Mouse (Mus musculus) gonadal fat pad, adult 2 months (tissue): ENCODE results near the gene Msgn1. TPM values are rescaled to one million over a fixed set of nuclear protein-coding genes. Genes with fewer than 3 reads are reported as not detected.

Experiments used
- DNase-seq: peaks from one replicate; pipeline ENCODE4 v3.0.0-alpha.2; 2012; ENCODE audit warnings: low read depth
- polyA plus RNA-seq: library from polyadenylated mRNA; depleted of rRNA; stranded (reverse); fragments of >200 nt; gene quantifications from 2 replicates; pipeline ENCODE4 v1.2.3, GENCODE M21; 2012; rRNA removed

The Msgn1 gene
- polyA plus RNA-seq, 1 experiment: not detected

DNA sequence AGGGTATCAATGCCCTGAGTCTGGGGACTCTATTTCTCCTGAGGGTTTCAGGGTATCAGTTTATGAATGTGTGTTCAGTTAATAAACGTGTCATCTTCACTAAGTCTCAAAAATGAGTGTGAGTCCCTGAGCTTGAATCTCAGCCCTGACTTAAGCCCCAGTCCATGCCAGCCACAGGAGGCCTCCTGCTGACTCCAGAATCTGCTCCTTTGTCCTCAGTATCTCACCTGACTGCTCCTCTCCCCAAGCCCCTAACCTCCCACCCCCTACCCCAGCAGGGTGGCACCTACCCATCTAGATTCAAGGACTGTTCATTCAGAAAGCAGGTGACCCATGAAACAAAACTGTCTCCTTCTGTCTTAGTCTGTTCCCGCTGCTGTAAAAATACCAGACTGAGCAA, 10.2 kb downstream of the Msgn1 start:
- no peak for DNase-seq

DNA sequence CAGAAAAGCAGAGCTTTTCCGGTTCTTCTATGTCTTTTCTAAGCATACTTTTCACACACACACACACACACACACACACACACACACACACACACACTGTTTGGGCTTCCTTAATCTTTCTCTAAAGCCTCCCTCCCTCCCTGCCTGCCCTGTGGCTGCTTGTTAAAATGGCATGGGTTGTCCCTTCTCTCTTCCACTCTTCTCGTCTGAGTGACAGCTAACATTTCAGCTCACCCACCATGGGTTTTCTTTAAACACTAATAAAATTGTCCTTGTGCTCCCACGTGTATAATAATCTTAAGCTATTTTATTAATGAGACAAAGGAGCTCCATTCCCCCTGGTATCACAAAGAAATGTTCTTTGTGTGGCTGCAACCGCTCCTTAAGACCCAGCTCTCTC, 10.7 kb downstream of the Msgn1 start:
- no peak for DNase-seq

DNA sequence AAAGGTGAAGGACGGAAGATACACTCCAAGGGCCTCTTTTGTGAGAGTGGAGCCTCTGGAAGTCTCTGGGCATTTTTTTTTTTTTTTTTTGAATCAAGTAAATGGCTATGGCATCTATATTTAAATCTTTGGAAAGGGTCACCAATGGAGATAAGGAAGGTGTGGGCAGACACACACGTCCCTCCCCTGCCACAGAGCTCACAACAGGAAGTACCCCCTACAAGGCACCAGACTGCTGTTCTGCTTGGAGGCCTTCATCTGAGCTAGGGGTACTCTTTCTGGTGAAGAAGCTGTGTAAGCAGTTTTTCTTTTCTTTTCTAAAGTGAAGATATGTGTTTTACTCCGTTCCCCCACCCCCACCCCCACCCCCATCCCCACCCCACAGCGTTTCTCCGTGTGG, 11.9 kb downstream of the Msgn1 start:
- DNase-seq: no peak

DNA sequence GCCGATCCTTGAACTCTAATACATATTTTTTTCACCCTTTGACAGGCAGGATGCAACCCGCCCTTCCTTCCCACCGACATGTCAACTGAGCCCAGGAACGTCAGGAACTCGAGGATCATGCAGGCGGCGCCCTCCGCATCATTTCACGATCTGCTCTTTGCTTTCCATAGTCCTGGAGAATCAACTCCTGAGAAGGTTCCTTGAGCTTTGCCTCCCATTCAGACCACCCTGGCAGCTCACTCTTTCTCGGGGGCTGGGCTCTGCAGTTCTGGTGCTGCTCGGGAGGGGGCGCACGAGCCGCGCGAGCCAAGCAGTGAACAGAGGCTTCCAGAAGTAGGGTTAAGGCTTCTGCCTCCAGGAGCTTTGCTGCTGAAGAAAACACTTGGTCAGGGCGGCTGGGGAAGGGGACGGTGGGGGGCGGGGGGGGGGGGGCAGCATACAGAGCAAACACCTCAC, 12.6 kb downstream of the Msgn1 start:
- DNase-seq: no peak

DNA sequence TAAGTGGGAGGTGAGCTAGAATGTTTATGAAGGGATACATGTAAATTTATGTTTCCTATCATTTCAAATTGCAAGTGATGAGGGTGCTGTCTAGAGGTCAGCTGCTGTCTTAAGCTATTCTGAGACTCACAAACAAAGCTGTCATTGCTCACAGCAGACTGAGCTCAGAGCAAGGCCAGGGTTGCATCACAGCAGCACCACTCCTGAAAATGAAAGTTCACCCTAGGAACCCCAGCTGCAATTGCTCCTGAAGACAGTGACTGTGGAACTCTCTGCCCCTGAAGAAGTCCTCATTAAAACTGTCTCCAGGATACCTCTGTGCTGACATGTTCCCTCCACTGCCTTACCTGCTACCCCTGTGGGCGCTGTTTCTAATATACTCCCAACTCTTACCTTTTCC, 13.7 kb downstream of the Msgn1 start:
- DNase-seq: no peak

DNA sequence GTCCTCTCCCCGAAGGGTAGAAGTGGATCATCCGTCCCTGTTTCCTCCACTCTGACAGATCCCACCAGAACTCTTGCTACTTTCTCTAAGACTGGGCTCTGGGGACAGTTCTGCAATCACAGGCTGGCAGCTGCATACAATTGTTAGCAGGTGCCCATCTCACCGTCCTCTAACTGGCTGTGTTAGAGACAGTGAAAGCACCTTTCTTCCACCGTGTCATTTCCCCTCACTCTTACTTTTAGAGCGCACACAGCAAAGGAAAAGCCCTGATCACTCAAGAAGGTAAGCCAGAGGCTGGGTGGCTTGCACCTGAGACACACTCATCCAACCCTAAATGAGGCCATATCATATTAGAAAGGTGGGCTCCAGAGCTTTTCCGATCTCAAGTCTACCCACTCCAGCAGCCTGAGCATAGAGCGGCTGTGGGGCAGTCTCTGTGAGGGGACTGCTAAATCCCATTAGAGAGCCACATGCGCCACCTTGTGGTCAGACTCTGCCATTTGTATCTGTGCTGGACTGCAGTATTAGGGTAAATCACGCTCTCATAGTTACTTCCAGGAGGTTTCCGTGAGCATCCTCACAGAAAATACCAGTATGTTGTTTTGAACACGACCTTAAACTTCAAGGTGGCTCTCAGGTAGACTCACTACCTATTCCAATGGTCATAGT, 30.2 kb downstream of the Msgn1 start:
- no peak for DNase-seq

DNA sequence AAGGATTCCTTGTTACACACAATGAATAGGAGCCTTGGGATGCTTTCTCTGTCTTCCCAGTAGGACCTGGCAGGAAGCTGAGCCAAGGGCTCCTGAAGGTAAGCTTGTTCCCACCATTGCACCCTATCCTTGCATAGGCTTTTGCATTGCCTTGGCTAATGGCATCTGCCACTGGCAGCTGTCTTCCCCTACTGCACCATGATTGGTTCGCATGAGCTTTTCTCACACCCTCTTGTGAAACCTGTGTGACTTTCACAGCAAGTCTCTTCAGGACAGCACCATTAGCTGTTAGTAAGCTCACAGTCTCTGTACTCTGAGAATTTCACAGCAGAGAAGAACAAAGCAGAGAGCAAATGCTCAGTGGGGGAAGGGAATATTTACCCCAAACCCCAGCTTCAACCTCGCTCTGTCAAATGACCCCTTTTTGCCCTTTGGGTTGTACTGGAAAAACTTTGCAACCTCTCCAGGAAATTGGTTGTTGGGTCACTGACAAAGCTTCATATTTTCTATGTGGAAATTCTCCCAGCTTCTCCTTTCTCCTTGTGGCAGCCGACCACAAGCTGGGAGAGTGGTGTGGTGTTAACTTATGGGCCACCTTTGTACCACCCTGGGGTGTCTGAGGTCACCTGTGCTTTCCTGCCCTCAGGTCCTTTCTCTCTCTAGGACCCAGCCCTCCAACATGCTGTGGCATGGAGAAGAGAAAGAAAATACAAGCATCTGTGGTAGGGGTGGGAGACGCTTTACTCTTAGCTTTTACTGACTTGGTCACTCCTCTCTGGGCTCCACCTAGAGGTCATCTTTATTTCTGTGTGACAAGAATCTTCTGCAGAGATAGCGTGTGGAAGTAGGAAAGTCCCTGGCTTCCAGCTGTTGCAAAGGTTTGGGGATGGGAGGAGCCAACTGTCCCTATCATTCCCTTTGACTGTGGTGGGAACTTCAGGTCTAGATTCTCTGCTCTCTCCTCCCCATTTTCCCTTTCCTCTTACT, 31.1 kb downstream of the Msgn1 start:
- DNase-seq: no peak

DNA sequence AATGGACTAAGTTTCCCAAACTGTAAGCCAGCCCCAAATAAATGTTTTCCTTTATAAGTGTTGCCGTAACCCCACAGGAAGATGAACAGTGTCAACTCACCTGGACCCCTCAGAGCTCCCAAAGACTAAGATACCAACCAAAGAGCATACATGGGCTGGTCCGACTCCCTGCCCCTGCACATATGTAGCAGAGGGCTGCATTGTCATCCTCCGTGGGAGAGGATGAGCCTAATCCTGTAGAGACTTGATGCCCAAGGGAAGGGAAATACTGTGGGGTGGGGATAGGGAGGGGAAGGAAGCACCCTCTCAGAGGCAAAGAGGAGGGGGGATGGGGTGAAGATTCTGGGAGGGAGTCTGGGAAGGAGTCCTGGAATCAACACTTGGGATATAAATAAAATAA, 50.1 kb downstream of the Msgn1 start:
- DNase-seq: no peak

Other genes with a start within 250 kb of the Msgn1 start
- 14.1 and 17.0 TPM in 2 replicates for gene Kcns3, start 57.9 kb downstream of the Msgn1 start, polyA plus RNA-seq
- 0.54 and 1.3 TPM in 2 replicates for gene Gen1, start 56.8 kb upstream of the Msgn1 start, polyA plus RNA-seq
- gene Smc6, start 56.9 kb upstream of the Msgn1 start, polyA plus RNA-seq: 11.4 and 13.8 TPM in 2 replicates
- 0.05 and 0.11 TPM in 2 replicates for gene Vsnl1, start 227.6 kb upstream of the Msgn1 start, polyA plus RNA-seq
- not detected in 2 replicates for gene Rad51ap2, start 247.1 kb upstream of the Msgn1 start, polyA plus RNA-seq